Mouse (Mus musculus) yolk sac, embryonic 10.5 days (tissue): ENCODE measurements at regions not wholly inside any gene's neighbourhood (a gene's known extent, or its start where the extent isn't known, plus 50 kb on each side); places are given as distances from the start of the nearest gene placed in this dataset.
"Not testable (repeated sequence)": the region's sequence is repeated elsewhere in the genome, so short reads cannot be mapped to it uniquely, and the experiment has no call there.

ENCODE experiments used
- DNase-seq: peaks from one replicate; pipeline ENCODE4 v3.0.0-alpha.2; 2017; ENCODE audit warnings: low spot score

- no peak for DNase-seq
Measured at GRCm38 (mm10) chr6:81818573-81818972, 104.9 kb upstream of the Gcfc2 start.

- no peak for DNase-seq
Measured at GRCm38 (mm10) chr6:81820078-81820477, 103.4 kb upstream of the Gcfc2 start.

GRCm38 (mm10) chr6:81839474-81840153, 83.9 kb upstream of the Gcfc2 start:
- DNase-seq, result no peak

- DNase-seq, result not testable (repeated sequence)
Measured at GRCm38 (mm10) chr6:81868207-81868606, 55.3 kb upstream of the Gcfc2 start.
